Mouse (Mus musculus) megakaryocyte, embryonic 14.5 days (primary cell): Measurements from ENCODE around the gene Olfr974. TPM values are rescaled to one million over a fixed set of nuclear protein-coding genes. Genes with fewer than 3 reads are reported as not detected.
A peak's percentile ranks its signal among the peaks of the same experiment; 100 is the strongest.
"Not testable (repeated sequence)": the region's sequence is repeated elsewhere in the genome, so short reads cannot be mapped to it uniquely, and the experiment has no call there.

Source experiments
- H3K27me3 ChIP-seq: replicated peaks from 2 replicates; pipeline ENCODE3; 2012; ENCODE audit warnings: inconsistent platforms
- H3K36me3 ChIP-seq: replicated peaks from 2 replicates; pipeline ENCODE3; 2012; ENCODE audit warnings: low read length, inconsistent platforms, mixed read lengths
- H3K4me1 ChIP-seq: 2 replicates; pipeline ENCODE4 v1.6.1; 2012; ENCODE audit warnings: inconsistent platforms
- H3K4me3 ChIP-seq: replicated peaks from 2 replicates; pipeline ENCODE3; 2012; ENCODE audit warnings: moderate library complexity, mild to moderate bottlenecking, inconsistent platforms
- H3K9me3 ChIP-seq: 2 replicates; pipeline ENCODE4 v1.6.1; 2012; ENCODE audit warnings: inconsistent platforms
- FLI1 ChIP-seq: IDR thresholded peaks from 2 replicates; pipeline ENCODE4 v1.6.1; 2012; ENCODE audit warnings: low read length, inconsistent platforms, mixed read lengths
- GATA1 ChIP-seq: IDR thresholded peaks from 3 replicates; pipeline ENCODE4 v1.6.1; 2012; ENCODE audit warnings: mixed read lengths, low read length, inconsistent platforms, borderline replicate concordance
- polyA plus RNA-seq: library from polyadenylated mRNA; stranded (reverse); fragments of >175 nt; gene quantifications from 2 replicates; pipeline ENCODE4 v1.2.3, GENCODE M21; 2012; ENCODE audit warnings: low replicate concordance; ENCODE audit not compliant: insufficient read depth

Gene Olfr974
- not detected in 2 replicates for polyA plus RNA-seq

- H3K36me3 ChIP-seq, result no peaks in the 10 kb centered on the region
- no peak within 1 kb of the TSS for H3K4me3 ChIP-seq
- 0 out of 2 replicates have a peak, but pooled peaks cover 6% of the 10 kb centered on the region for H3K9me3 ChIP-seq
- no peak for TF ChIP-seq FLI1
- no peak for TF ChIP-seq GATA1
- H3K27me3 ChIP-seq, result no peaks in the 10 kb centered on the region
- no peaks in the 10 kb centered on the region for H3K4me1 ChIP-seq
These were observed at the start of gene Olfr974 for GRCm38 (mm10) chr9:39937201-39937600. Olfr974 (plus strand) TSS chr9:39937501.

- Histone ChIP-seq H3K4me3 (peak overlapping the region; percentile 62), H3K9me3 (no peaks in the 10 kb centered on the region)
These were observed 32.2 kb upstream of the Olfr974 start for GRCm38 (mm10) chr9:39905106-39905505.

GRCm38 (mm10) chr9:39907036-39907435, 30.3 kb upstream of the Olfr974 start, which contains the start of gene Olfr229:
Olfr229 (plus strand) TSS chr9:39907336.
- Histone ChIP-seq H3K4me1 (peaks cover 17% of the 10 kb centered on the region), H3K27me3 (no peaks in the 10 kb centered on the region), H3K36me3 (no peaks in the 10 kb centered on the region), H3K4me3 (no peak within 1 kb of the TSS), H3K9me3 (no peaks in the 10 kb centered on the region)
- TF ChIP-seq GATA1 (no peak), FLI1 (no peak)

More at GRCm38 (mm10) chr9:39905106-39905505, 32.2 kb upstream of the Olfr974 start:
- no peaks in the 10 kb centered on the region for H3K27me3 ChIP-seq
- TF ChIP-seq GATA1 (no peak), FLI1 (no peak)
- no peaks in the 10 kb centered on the region for H3K36me3 ChIP-seq
- peaks cover 17% of the 10 kb centered on the region for H3K4me1 ChIP-seq

GRCm38 (mm10) chr9:39909939-39910338, 27.4 kb upstream of the Olfr974 start:
- H3K9me3 ChIP-seq, result no peaks in the 10 kb centered on the region
- no peaks in the 10 kb centered on the region for H3K36me3 ChIP-seq
- H3K27me3 ChIP-seq, result no peaks in the 10 kb centered on the region
- no peak overlapping the region for H3K4me3 ChIP-seq
- TF ChIP-seq FLI1 (no peak), GATA1 (no peak)
- peaks cover 13% of the 10 kb centered on the region for H3K4me1 ChIP-seq

- H3K9me3 ChIP-seq, H3K4me1 ChIP-seq, H3K27me3 ChIP-seq, H3K4me3 ChIP-seq, H3K36me3 ChIP-seq: not testable (repeated sequence)
These were observed 9.1 kb upstream of the Olfr974 start for GRCm38 (mm10) chr9:39927975-39928836.

GRCm38 (mm10) chr9:39928837-39929236, 8.5 kb upstream of the Olfr974 start:
- H3K4me3 ChIP-seq, H3K27me3 ChIP-seq, H3K9me3 ChIP-seq, H3K4me1 ChIP-seq, H3K36me3 ChIP-seq: not testable (repeated sequence)

- Histone ChIP-seq H3K9me3 (peaks cover 13% of the 10 kb centered on the region), H3K4me3 (no peak within 1 kb of the TSS), H3K4me1 (no peaks in the 10 kb centered on the region), H3K36me3 (no peaks in the 10 kb centered on the region), H3K27me3 (no peaks in the 10 kb centered on the region)
- TF ChIP-seq FLI1, result no peak
- no peak for TF ChIP-seq GATA1
These were observed 14.6 kb downstream of the Olfr974 start, which contains the start of gene Olfr975 for GRCm38 (mm10) chr9:39951946-39952345. Olfr975 (minus strand) TSS chr9:39952046.

- H3K9me3 ChIP-seq, H3K4me1 ChIP-seq, H3K4me3 ChIP-seq, H3K36me3 ChIP-seq, H3K27me3 ChIP-seq: not testable (repeated sequence)
These were observed 23.7 kb downstream of the Olfr974 start, which contains the start of gene Olfr976 for GRCm38 (mm10) chr9:39961033-39961432. Olfr976 (minus strand) TSS chr9:39961133.

GRCm38 (mm10) chr9:39976581-39977145, 39.4 kb downstream of the Olfr974 start:
- H3K36me3 ChIP-seq, H3K4me3 ChIP-seq, H3K4me1 ChIP-seq, H3K9me3 ChIP-seq, H3K27me3 ChIP-seq: not testable (repeated sequence)

GRCm38 (mm10) chr9:39991813-39992212, 54.5 kb downstream of the Olfr974 start, which contains the start of gene Olfr978:
Olfr978 (plus strand) TSS chr9:39992113.
- no peaks in the 10 kb centered on the region for H3K27me3 ChIP-seq
- TF ChIP-seq GATA1 (no peak), FLI1 (no peak)
- H3K36me3 ChIP-seq, result no peaks in the 10 kb centered on the region
- H3K9me3 ChIP-seq, result no peaks in the 10 kb centered on the region
- H3K4me3 ChIP-seq, result no peak within 1 kb of the TSS
- H3K4me1 ChIP-seq, result no peaks in the 10 kb centered on the region

Other genes with a start within 250 kb of the Olfr974 start
- gene Olfr149, start 230.4 kb upstream of the Olfr974 start, polyA plus RNA-seq, result not detected in 2 replicates
- gene Olfr965, start 226.1 kb upstream of the Olfr974 start, polyA plus RNA-seq, result not detected in 2 replicates
- not detected in 2 replicates for gene Olfr150, start 206.5 kb upstream of the Olfr974 start, polyA plus RNA-seq
- not detected in 2 replicates for gene Olfr967, start 191.3 kb upstream of the Olfr974 start, polyA plus RNA-seq
- 0.09 TPM in 1 of 2 replicates, not detected in the other for gene Olfr968, start 154.2 kb upstream of the Olfr974 start, polyA plus RNA-seq
- gene Olfr969, start 146.6 kb upstream of the Olfr974 start, polyA plus RNA-seq, result not detected in 2 replicates
- gene Olfr970, start 128.6 kb upstream of the Olfr974 start, polyA plus RNA-seq, result not detected in 2 replicates
- not detected in 2 replicates for gene Olfr971, start 100.6 kb upstream of the Olfr974 start, polyA plus RNA-seq
- not detected in 2 replicates for gene Olfr972, start 71.1 kb upstream of the Olfr974 start, polyA plus RNA-seq
- gene Olfr229, start 30.2 kb upstream of the Olfr974 start, polyA plus RNA-seq, result not detected in 2 replicates
- not detected in 2 replicates for gene Olfr975, start 14.5 kb downstream of the Olfr974 start, polyA plus RNA-seq
- gene Olfr976, start 23.6 kb downstream of the Olfr974 start, polyA plus RNA-seq, result not detected in 2 replicates
- gene Olfr978, start 54.6 kb downstream of the Olfr974 start, polyA plus RNA-seq, result not detected in 2 replicates
- gene Olfr979, start 66.0 kb downstream of the Olfr974 start, polyA plus RNA-seq, result not detected in 2 replicates
- not detected in 2 replicates for gene Olfr980, start 72.1 kb downstream of the Olfr974 start, polyA plus RNA-seq
- gene Olfr981, start 84.0 kb downstream of the Olfr974 start, polyA plus RNA-seq, result 0.39 TPM in 1 of 2 replicates, not detected in the other
- gene Olfr982, start 136.3 kb downstream of the Olfr974 start, polyA plus RNA-seq, result not detected in 2 replicates
- gene Olfr983, start 156.1 kb downstream of the Olfr974 start, polyA plus RNA-seq, result not detected in 2 replicates
- not detected in 2 replicates for gene Olfr984, start 176.7 kb downstream of the Olfr974 start, polyA plus RNA-seq
- not detected in 2 replicates for gene Olfr985, start 192.7 kb downstream of the Olfr974 start, polyA plus RNA-seq
- gene Tmem225, start 210.6 kb downstream of the Olfr974 start, polyA plus RNA-seq, result not detected in 2 replicates
- not detected in 2 replicates for gene Olfr986, start 243.4 kb downstream of the Olfr974 start, polyA plus RNA-seq